Mouse (Mus musculus) embryo, embryonic 11 days (tissue): ENCODE measurements around the gene C1s1.
A peak's percentile ranks its signal among the peaks of the same experiment; 100 is the strongest.
"Not testable (repeated sequence)": the region's sequence is repeated elsewhere in the genome, so short reads cannot be mapped to it uniquely, and the experiment has no call there.

Experiments used
- DNase-seq: peaks from one replicate; pipeline ENCODE4 v3.0.0-alpha.2; 2015

C1s1 gene

DNA sequence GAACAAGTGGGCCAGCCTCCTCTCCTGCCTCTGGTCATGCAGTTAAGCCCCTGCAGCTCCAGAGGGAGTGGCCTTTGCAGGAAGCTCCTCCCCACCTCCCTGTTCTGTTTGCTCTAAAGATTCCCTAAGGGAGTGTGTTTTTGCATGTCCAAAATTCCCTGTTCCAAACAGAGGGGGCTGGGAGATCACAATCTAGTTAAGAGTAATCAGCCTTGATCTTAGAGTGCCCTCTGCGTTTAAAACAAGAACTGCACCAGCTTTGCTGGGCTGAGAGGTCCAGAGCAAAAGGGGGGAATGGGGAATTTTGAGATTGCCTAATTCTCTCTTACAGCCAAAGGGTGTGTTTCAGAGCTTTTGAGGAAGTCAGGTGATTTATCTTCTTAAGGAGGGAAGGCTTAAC is at the start of gene C1s1:
TSS of gene C1s1 (minus strand) at position 76 of the 400 bp plus-strand sequence.
- peak; percentile 50 for DNase-seq

DNA sequence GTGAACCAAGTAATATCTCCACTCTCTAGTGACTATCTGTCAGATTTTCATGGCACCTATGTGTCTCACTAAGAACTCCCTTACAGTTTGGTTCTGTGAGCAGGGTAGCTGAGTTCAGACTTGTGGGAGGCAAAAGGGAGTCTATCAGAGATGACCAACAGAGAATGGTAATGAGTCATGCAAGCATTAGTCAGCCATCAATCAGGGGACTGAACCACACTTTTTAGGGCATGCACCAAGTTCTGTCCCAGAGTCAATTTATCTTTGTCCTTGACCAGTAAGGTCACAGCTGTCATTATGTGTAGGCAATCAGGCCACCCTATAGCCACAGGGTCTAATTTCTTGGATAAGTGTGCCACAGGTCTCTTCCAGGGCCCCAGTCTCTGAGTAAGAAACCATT is 46.6 kb upstream of the C1s1 start:
- DNase-seq: no peak

DNA sequence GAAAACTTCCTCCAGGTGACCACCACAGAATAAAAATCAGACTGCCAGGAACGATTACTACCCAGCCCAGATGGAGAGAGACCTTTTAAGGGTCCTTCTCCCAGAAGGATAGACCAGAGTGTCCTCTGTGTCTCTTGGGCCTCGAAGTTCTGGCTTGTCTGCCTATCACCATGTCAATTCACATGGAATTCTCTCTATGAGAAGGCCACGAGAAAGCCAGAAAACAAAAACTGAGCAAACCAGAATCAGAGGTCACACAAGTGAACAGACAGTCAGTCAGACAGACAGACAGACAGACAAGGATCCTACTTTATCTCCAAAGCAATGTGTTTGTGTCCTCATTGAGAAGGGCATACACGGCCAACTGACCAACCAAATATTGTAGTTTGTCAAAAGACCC is 44.1 kb upstream of the C1s1 start:
- no peak for DNase-seq

DNA sequence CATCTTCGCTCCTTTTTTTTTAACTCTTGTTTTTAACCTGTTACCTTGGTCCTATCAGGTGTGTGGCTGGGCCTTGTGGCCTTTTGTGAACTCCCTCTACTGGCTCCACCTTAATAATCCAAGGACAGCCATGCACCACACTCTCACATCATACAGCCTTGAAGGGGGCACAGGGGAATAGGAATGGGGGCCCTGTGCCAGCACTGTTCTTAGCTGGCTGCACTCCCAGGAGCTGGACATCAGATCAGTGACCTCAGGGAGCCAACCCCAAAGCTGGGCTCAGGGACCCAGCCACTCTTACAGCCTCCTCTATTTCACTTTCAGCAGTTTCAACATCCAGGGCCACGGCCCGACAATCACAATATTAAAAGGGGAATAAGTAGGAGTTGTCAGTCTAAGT is 43.6 kb upstream of the C1s1 start:
- no peak for DNase-seq

DNA sequence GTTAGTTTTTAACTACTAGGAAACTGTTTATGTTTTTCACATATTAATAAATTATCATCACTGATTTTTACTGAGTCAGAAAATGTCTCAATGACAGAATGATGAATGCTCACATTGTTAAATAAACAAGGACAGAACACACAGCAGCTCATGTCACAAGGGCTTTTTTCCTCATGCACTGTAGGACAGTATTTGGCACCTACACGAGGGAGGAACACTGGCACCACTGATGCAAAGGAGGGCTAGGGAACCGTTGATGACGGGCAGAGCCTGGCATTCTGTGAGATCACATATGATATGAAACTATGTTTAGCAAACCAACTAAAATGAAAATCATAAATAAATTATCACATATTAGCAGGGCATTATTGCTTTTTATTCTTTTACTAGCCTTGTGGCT is 42.8 kb upstream of the C1s1 start:
- DNase-seq: no peak

DNA sequence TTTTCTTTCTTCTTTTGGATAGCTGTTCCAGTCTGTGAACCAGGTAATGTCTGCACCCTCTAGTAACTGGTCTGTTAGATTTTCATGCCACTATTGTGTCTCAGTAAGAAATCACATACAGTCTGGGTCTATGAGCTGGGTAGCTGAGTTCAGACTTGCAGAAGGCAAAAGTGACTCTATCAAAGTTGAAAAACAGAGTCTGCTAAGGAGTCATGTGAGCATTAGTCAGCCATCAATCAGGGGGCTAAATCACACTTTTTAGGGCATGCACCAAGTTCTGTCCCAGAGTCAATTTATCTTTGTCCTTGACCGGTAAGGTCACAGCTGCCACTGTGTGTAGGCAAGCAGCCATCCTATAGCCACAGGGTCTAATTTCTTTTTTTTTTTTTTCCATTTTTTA is 40.1 kb upstream of the C1s1 start:
- no peak for DNase-seq

DNA sequence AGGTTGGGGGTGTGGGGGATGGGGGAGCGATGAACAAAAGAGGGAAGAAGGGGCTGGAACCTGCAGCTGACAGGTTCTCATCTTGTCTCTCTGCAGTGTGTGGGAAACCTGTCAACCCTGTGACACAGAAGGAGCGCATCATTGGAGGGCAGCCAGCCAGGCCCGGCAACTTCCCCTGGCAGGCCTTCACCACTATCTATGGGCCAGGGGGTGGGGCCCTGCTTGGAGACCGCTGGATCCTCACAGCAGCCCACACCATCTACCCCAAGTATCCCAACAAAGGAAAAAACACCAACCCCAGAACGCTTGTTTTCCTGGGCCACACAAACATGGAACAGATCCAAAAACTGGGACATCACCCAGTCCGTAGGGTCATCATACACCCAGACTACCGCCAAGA is 38.0 kb upstream of the C1s1 start:
- DNase-seq: not testable (repeated sequence)

DNA sequence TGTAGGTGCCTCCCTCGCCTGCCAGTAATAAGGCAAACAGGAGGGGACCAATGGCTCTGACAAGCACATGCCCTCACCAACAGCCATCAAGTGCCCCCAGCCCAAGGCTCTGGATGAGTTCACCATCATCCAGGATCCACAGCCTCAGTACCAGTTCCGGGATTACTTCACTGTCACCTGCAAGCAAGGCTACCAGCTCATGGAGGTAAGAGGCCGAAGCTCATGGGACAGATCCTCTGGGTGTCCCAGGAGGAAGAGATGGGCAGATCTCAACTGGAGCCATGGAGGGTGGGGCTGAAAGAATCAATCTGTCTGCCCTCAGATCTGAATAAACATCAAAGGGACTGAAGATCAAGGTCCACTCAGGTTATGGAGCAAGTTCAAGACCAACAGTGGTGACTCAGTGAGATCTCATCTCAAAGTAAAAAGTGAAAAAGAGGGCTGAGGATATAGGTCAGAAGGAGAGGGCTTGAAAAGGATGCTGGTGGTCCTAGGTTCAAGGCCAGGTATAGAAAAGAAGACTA is 33.1 kb upstream of the C1s1 start:
- DNase-seq: not testable (repeated sequence)

DNA sequence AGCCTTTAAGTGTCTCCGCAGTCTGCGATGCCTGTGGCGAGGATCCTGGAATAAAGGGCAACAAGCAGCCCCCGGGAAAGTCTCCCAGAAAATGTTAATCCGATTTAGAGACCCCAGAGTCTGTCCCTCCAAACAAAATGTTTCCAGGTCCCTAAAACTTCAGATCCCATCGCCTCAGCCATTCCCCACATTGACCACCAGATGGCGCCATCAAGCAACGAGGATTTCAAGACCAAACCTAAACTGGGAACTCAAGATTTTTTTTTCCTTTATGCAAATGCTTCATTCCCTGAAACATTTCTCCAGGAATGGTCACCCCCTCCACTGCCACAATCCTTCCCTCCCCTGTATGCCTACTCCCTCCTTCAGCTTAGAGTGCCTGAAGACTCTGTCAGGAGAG is 27.9 kb upstream of the C1s1 start, which contains the start of gene C1rb:
TSS of gene C1rb (plus strand) at position 269 of the 400 bp plus-strand sequence.
- DNase-seq: peak; percentile 72

DNA sequence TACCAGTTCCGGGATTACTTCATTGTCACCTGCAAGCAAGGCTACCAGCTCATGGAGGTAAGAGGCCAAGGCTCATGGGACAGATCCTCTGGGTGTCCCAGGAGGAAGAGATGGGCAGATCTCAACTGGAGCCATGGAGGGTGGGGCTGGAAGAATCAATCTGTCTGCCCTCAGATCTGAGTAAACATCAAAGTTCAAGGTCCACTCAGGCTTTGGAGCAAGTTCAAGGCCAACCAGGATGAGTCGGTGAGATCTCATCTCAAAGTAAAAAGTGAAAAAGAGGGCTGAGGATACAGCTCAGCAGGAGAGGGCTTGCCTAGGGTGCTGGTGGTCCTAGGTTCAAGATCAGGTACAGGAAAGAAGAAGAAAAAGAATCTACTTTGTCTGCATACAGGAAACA is 19.5 kb upstream of the C1s1 start:
- not testable (repeated sequence) for DNase-seq

DNA sequence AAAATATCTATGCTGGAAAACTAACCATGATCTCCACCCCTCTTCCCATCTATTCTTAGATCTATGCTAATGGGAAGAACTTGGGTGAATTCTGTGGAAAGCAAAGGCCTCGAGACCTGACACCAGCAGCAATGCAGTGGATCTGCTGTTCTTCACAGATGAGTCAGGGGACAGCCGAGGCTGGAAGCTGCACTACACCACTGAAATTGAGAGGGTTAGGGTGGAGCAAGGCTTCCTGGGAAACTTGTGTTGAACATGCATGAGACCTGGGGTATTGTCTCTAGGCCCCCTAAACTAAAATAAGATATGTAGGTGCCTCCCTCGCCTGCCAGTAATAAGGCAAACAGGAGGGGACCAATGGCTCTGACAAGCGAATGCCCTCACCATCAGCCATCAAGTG is 19.0 kb upstream of the C1s1 start:
- not testable (repeated sequence) for DNase-seq

DNA sequence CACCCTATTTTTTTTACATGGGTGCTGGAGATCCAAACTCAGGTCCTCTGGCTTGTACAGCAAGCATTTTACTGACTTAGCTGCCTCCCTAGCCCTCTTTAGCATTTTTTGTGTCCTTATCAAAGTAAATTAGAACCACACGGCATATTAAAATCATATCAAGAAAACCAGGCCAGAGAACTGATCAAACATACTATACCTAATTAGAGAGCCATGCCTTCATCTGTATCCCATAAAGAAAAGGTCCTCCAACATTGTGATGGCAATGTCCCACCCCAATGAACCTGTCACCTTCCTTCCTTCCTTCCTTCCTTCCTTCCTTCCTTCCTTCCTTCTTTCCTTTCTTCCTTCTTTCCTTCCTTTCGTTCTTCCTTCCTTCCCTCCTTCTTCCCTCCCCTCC is 13.8 kb upstream of the C1s1 start:
- not testable (repeated sequence) for DNase-seq

DNA sequence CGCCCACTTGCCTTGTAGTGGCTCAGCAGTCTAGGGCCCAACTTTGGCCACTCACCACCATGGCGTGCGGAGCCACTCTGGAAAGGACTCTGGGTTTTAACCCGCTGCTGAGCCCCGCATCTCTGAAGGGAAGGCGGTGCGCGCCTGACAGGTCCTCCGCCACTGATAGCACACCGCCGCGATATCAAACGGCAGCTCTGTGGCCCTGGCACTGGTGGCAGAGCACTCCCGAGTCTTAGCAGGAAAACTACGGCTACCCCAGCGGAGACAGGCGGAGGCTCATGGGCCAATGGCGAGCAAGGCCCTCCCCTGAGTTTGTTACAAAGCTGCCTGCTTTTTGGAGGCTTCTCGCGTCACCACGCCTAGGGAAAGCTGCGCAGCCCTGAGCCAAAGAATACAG is 10.6 kb upstream of the C1s1 start:
- DNase-seq: no peak

DNA sequence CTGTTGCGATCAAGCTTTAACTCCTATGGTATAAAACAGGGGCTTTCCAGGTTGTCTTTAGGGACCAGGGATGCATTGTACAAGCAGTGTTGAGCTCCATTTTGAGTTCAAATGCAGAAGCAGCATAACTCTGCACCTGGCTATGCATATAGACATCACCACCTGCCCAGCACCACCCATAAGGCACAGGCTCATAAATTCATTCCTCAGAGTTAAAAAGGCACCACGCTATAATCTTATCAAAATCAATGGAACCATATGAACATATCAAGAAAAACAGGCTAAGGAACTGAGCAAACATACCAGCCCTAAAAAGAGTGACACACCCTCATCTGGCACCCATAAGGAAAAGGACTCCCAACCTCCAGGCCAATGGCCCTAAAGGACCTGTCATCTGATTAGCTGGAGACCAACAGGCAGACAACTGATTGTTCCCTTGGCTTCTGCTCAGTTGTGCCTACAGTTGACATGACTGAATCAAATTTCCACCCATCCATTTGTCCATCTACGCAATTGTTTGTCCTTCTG is 6.9 kb upstream of the C1s1 start:
- no peak for DNase-seq

DNA sequence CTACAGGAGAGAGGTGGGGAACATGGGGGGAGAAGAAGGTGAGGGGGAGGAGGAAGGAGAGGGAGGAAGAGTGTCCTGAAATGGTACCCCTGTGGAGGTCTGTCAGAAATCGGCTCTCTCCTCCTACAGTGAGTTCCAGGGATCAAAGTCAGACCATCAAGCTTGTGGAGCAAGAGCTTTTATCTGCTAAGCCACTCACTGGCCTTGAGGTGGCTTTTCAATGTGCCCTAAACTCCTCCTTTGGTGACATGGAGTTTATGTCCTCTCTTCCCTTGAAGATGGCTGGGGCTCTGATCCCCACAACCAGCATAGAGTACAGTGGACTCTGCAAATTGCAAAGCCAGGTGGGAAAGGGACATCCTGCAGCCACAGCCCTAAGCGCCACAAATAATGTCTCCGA is 5.8 kb upstream of the C1s1 start:
- not testable (repeated sequence) for DNase-seq

DNA sequence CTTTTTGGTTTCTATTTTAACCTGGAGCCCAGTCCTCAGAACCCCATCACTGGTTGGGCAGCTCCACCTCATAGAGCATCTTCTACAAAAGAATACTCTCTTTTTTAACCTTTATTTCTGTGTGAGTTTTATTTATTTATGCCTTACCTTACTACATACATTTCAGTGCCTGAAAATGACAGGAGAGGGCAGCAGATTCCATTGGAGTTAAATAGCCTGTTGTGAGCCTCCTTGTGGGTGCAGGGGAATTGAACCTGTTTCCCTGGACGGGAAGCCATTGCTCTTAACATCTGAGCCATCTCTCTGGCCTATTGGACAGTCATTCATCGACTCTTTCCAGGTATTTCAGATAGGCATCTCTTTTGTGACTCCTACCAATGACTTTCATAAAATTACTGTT is 3.3 kb upstream of the C1s1 start:
- DNase-seq: no peak

DNA sequence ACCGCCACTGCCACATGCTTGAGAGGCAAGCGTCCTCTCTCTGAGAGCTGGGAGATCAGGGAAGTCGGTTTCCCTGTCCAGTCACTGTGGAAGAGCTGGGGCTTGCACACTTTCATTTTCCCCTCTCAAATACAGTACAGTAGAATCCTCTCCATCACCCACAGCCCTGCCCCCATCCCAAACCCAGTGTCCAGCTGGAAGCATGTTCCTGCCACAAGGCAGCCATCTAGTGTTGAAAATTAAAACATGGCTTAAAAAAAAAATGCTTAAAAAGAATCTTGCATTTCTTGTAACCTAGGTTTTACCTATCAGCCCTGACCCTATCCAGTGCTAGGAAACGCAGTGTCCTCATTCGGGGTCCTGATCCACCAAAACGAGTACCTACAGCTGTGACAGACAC is 2.3 kb upstream of the C1s1 start:
- no peak for DNase-seq

DNA sequence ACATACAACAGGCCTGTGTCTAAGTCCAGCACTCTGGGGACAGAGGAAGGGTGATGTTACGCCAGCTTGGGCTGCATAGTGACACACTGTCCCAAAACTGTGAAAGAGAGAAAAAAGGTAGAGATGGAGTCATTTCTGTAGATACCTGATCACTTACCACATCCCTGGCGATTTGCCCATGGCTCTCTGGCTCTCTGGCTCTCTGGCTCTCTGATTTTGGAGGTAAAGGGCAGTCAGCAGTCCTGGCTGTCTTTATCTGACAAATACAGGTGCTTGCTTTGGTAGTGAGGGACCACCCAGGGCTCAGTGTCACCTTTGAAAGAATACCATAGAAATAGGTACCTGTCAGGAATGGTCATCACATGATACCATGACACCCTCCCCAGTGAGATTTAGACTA is 983 bp downstream of the C1s1 start:
- DNase-seq: not testable (repeated sequence)

DNA sequence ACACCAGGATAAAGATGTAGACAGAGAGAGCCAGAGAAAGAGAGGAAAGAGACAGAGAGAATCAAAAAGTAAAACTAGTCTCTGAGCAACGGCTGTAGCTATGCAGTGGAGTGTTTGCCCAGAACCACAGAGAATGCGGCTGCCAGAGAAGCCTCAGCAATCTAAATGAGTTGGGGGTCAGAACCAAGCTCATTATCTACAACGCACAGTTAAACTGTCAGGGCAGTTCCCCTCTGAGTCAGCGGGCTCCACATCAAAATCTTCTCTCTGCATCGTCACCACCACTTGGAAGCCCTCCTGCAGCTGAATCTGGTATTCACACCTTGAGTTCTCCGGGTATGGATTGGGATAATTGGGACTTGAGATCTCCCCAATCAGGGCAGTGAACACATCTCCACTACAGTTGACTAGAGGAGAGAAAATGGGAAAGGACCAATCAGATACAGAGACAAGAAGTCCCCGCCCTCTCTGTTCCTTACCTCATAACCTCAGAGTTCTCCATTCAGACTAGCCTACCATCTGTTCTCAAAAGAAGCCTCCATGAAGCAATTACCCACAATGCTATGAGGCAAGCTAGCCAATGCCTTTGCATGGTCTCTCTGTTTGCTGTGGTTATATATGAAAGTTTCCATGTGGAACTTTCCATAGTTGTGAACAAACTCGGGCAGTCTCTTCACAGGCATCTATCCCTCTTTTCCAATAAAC is 5.9 kb downstream of the C1s1 start:
- not testable (repeated sequence) for DNase-seq

DNA sequence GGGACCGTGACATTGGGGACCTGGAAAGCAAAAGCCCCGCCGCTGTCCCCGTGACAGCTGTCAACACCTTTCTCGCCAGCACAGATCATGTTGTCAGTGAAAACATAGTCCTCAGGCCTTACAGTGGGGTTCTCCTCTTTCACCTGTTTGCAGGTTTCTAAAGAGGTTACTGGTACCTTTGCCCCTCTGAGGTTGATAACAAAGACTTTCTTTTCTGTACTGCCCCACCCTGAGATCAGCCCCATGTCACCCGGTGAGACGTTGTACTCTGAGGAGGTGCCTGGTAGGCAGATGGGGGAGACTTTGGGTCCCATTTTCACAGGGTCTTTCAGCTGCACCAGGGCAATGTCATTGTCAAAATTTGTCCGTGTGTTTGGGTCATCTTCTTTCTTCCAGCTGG is 11.1 kb downstream of the C1s1 start:
- DNase-seq: no peak

DNA sequence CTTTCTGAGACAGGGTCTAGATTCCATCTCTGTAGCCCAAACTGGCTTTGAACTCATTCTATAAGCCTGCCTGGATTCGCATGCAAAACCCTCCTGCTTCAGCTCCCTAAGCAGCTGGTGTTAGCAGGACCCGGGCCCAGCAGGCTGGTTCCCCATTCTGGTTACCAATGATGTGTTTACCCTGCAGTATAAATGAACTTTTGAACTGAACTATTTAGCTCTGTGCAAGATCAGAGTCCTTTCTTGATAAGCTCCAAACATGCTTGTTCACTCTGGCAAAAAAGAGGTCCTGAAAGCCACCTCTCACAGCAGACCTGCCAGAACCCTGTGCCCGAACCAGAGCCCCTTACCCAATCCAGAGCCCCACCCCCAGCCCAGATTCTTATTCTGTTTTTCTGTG is 14.3 kb downstream of the C1s1 start:
- DNase-seq: no peak

DNA sequence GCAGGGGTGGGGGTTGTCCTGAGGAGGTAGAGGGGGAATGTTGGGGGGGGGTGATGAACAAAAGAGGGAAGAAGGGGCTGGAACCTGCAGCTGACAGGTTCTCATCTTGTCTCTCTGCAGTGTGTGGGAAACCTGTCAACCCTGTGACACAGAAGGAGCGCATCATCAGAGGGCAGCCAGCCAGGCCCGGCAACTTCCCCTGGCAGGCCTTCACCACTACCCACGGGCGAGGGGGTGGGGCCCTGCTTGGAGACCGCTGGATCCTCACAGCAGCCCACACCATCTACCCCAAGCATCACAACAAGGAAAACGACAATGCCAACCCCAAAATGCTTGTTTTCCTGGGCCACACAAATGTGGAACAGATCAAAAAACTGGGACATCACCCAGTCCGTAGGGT is 20.1 kb downstream of the C1s1 start:
- DNase-seq: not testable (repeated sequence)

DNA sequence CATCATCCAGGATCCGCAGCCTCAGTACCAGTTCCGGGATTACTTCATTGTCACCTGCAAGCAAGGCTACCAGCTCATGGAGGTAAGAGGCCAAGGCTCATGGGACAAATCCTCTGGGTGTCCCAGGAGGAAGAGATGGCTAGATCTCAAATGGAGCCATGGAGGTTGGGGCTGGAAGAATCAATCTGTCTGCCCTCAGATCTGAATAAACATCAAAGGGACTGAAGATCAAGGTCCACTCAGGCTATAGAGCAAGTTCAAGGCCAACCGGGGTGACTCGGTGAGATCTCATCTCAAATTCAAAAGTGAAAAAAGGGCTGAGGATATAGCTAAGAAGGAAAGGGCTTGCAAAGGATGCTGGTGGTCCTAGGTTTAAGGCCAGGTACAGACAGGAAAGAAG is 24.4 kb downstream of the C1s1 start:
- not testable (repeated sequence) for DNase-seq

DNA sequence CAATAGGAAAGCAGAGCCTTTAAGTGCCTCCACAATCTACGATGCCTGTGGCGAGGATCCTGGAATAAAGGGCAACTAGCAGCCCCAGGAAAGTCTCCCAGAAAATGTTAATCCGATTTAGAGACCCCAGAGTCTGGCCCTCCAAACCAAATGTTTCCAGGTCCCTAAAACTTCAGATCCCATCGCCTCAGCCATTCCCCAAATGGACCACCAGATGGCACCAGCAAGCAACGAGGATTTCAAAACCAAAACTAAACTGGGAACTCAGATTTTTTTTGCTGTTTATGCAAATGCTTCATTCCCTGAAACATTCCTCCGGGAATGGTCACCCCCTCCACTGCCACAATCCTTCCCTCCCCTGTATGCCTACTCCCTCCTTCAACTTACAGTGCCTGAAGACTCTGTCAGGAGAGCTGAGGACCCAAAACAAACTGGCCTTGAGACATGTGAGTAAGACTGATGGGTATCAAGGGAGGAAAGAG is 29.8 kb downstream of the C1s1 start, which contains the start of gene C1ra:
TSS of gene C1ra (plus strand) at position 51 of the 482 bp plus-strand sequence.
- DNase-seq: peak; percentile 74

DNA sequence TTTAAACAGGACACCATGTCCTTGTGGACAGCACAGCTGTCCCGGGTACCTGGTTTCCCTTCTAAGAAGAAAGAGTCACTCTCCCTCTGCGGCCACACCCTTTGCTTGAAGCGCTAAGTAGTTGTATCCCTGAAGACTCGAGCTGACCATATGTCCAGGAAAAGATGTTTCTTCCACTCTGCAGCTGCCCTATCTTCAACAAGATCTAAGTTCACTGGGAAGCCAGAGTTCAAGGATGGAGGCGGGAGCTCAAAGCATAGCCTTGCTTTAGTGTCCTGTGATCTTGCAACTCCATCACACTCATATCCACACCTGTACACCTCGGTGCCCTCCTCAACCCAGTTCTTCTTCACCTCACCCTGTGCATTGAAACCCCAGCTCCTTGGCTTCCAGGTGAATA is 30.2 kb downstream of the C1s1 start:
- no peak for DNase-seq
